Mouse (Mus musculus) brown adipose tissue, adult 24 weeks (tissue): ENCODE data around the gene Adora1. TPM values are rescaled to one million over a fixed set of nuclear protein-coding genes. Genes with fewer than 3 reads are reported as not detected.

ENCODE experiments used
- H3K27ac ChIP-seq: fragments of 200-500 bp; replicated peaks from 2 replicates; pipeline ENCODE4 v1.5.1; 2012; ENCODE audit warnings: low read depth, mild to moderate bottlenecking, low read length
- H3K4me1 ChIP-seq: fragments of 200-500 bp; 2 replicates; pipeline ENCODE4 v1.6.1; 2012; ENCODE audit warnings: low read length, mixed read lengths; ENCODE audit not compliant: control insufficient read depth, insufficient read depth, insufficient read length
- H3K4me3 ChIP-seq: fragments of 200-500 bp; 2 replicates; pipeline ENCODE4 v1.5.1; 2012; ENCODE audit warnings: low read depth, mild to moderate bottlenecking, low read length, moderate library complexity; ENCODE audit not compliant: insufficient read depth
- polyA plus RNA-seq: library from polyadenylated mRNA; stranded (reverse); fragments of >200 nt; gene quantifications from 2 replicates; pipeline ENCODE4 v1.2.4, GENCODE M21; 2012; ENCODE audit not compliant: missing spikeins, insufficient read depth, insufficient read length

Adora1 gene
- polyA plus RNA-seq, 1 experiment, result 67.9 TPM

DNA sequence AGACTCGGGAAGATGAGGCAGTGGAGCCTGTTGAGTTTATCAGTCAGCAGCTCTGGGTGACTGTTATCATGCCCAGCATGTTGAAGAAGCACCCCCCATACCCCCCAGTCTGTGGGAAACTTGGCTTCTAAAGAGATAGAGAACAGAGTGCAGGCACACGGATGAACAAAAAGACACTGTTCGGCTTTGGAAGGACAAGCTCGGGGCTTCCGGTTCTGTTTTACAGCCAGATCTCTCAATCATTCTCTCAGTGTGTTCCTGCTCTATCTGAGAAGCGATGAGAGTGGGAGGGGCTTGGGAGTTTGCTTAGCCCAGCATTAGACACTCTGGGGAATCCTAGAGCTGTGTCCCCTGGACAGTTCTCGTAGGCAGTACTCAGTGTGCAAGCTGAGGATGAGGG lies 21.8 kb downstream of the Adora1 start:
- peaks cover 11% of the 10 kb centered on the region; the same call in 1 of the 2 replicates for H3K4me1 ChIP-seq
- no peak overlapping the region for H3K27ac ChIP-seq
- no peak overlapping the region for H3K4me3 ChIP-seq

- H3K27ac ChIP-seq, result no peak overlapping the region
- H3K4me1 ChIP-seq, result peaks cover 11% of the 10 kb centered on the region; the same call in 1 of the 2 replicates
- H3K4me3 ChIP-seq, result no peak overlapping the region
Observed at GRCm38 (mm10) chr1:134212351-134212750, 22.9 kb downstream of the Adora1 start.

DNA sequence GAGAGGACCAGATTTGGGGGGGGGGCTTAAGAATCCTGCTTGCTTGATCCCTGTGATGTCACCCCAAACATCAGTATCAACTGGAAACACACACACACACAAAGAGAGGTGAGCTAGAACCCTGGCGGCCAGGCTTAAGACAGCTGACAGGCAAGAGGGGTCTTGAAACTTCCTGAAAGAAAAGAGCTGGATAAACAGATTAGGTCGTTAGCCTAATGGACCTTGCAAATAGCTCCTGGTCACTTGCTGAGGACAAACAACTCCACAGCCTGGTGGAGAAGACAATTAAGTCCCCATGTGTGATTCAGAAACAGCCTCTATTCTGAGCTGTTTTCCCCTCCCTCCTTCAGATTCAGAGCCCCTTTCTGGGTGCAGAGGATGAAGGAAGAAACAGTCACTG lies 23.6 kb downstream of the Adora1 start:
- Histone ChIP-seq H3K4me1 (peaks cover 11% of the 10 kb centered on the region; the same call in 1 of the 2 replicates), H3K27ac (no peak overlapping the region), H3K4me3 (no peak overlapping the region)

GRCm38 (mm10) chr1:134211043-134211442 lies 24.2 kb downstream of the Adora1 start:
- peaks cover 11% of the 10 kb centered on the region; the same call in 1 of the 2 replicates for H3K4me1 ChIP-seq
- H3K4me3 ChIP-seq, result no peak overlapping the region
- no peak overlapping the region for H3K27ac ChIP-seq

DNA sequence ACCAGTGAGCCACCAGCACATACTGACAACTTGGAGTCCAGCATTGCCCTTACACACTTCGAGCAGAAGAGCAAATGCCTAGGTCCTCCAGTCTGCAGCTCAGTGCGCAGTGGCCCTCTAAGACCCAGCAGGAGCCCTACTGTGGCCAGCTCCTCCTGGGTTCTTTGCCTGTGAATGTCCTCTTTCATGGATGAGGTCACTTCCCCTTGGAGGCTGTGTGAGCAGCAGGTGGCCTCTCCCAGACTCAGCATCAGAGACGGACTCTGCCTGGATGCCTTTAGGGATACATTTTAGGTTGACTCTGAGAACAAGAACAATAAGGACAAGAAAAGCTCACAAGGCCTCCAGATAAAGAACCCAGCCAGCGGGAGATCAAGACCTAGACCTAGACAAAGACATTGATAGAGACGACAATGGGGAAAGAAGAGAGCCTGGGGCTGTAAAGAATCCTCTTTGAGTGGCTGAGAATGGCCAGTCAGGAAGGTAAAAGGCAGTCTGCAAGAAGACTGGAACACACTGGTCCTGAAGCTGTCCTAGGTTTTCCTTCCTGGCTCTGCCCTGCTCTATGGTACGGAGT lies 25.0 kb downstream of the Adora1 start:
- Histone ChIP-seq H3K4me1 (peaks cover 11% of the 10 kb centered on the region; the same call in 1 of the 2 replicates), H3K27ac (no peak overlapping the region)

GRCm38 (mm10) chr1:134206085-134206484 lies 29.1 kb downstream of the Adora1 start:
- Histone ChIP-seq H3K4me1 (peaks cover 13% of the 10 kb centered on the region), H3K4me3 (no peak overlapping the region), H3K27ac (no peak overlapping the region)

More for the DNA sequence above, 25.0 kb downstream of the Adora1 start:
- no peak overlapping the region for H3K4me3 ChIP-seq

DNA sequence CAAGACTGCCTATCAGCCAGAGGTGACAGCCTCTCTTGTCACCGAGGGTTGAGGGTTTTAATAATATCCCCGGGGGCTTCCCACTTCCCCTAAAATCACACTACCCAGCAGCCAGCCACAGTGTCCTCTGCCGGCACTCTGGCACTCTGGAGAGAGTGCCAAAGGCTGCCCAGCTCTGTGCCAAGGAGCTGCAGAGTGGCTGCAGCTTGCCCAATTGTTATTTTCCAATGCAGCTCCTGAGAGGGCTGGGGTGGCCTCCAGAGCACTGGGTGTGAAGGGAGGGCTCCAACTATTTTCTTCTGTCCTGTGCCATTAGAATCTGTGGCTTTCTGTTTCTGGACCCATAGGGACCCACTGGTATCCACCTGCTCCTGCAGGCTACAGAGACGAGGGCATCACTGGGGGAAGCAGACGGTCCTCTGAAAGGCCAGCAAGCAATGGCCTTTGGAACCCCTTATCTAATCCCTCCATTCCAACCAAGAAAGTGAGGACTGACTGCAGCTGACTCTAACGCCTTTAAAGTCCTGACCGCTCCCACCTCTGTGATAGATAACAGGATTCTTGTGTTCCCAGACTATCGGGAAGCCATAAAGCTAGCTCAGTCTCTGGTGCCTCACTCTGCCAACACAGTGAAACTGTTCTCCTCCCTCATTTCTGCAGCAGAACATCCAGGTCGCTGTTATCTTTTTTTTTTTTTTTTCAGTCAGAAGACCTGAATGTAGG lies 29.8 kb downstream of the Adora1 start:
- no peak overlapping the region for H3K4me3 ChIP-seq
- H3K4me1 ChIP-seq, result peaks cover 8% of the 10 kb centered on the region
- H3K27ac ChIP-seq, result peak overlapping the region; percentile 15; the same call in 1 of the 2 replicates

DNA sequence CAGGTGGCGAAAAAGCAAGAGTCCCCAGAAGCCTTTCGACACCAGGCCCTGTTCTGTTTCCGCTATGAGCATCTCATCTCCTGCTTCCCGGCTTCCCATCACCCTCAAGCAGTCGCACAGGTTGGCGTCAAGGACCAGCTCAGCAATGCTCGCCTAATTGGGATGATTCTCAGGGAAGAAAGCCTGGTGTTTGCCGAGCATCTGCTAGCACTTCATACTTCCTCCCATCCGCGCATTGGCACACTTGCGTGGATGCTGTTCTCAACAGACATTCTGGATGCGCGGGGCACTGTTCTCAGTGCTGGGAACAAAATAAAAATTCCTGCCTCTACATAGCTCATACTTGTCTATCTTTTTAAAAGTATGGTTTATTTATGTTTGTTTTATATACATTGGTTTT lies 31.0 kb downstream of the Adora1 start:
- Histone ChIP-seq H3K4me1 (peaks cover 7% of the 10 kb centered on the region), H3K4me3 (no peak overlapping the region), H3K27ac (no peak overlapping the region; the same call in 1 of the 2 replicates)

GRCm38 (mm10) chr1:134201751-134202420 lies 33.3 kb downstream of the Adora1 start:
- H3K4me3 ChIP-seq, result no peak overlapping the region
- H3K27ac ChIP-seq, result no peak overlapping the region
- peaks cover 3% of the 10 kb centered on the region for H3K4me1 ChIP-seq

DNA sequence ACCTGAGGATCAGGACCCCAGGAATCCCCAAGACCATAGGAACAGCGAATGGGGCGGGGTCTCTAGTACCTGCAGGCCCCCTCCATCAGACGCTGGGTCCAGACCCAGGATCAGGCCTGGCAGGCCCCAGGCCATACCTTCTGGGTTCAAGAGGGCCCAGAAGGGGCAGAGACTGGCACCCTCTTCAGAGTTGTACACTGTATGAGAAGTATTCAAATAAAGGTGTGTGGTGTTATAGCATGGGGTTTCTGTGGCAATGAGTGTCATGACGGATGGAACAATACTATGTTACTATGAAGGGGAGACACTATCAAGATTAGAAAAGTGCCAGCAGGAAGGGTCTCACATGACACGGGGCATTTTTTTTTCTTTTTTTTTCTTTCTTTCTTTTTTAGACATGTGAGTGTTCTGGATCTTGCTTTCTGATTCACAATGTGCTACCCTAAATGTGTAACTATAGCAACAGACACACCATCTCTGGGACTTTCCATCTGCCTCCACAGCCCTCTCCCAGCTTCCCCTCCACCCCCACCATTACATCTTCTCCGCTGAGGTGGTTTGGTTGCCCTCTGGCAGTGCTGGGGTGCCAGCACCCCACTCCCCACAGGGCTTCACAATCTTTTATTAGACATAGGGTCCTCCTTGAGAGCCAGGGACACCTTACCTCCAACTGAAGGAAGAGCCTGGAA lies 34.1 kb downstream of the Adora1 start:
- Histone ChIP-seq H3K4me1 (peaks cover 5% of the 10 kb centered on the region), H3K4me3 (no peak overlapping the region), H3K27ac (no peak overlapping the region)

- Histone ChIP-seq H3K4me1 (peaks cover 6% of the 10 kb centered on the region), H3K27ac (no peak overlapping the region), H3K4me3 (no peak overlapping the region)
Observed at GRCm38 (mm10) chr1:134200481-134200880, 34.8 kb downstream of the Adora1 start.

DNA sequence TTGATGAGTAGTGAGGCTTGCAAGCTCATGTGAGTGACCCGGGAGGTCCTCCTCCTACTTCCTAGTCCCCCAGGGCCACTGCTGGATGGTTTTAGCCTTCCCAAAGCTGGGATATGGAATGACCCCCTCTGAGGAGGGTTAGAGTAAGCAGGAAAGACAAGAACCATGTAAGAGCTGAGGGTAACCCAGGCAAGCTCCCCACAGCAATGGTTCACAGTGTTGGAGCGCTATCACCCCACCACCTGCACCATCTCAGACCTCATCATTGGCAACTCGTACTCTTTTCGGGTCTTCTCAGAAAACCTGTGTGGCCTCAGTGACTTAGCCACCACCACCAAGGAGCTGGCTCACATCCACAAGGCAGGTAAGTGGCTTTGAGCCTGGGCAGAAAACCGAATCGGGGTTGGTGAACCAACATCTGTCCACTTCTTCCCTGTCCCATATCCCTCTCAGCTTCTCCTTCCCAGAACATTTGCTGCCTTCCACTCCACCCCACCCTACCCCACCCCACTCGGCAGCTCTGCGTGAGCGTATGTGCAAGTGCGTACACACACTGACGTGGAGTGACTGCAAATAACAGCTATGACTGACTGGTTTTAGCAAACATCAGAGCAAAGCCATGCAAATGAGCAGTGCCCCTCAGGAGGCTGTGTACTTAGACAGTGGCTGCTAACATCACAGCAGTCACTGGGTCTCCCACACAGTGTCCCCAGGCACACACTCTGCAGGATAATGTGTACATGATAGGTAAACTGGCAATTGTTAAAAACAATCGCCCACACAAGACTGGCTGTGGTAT lies 36.8 kb downstream of the Adora1 start:
- Histone ChIP-seq H3K4me3 (no peak overlapping the region), H3K27ac (no peak overlapping the region), H3K4me1 (peaks cover 3% of the 10 kb centered on the region; the same call in 1 of the 2 replicates)

DNA sequence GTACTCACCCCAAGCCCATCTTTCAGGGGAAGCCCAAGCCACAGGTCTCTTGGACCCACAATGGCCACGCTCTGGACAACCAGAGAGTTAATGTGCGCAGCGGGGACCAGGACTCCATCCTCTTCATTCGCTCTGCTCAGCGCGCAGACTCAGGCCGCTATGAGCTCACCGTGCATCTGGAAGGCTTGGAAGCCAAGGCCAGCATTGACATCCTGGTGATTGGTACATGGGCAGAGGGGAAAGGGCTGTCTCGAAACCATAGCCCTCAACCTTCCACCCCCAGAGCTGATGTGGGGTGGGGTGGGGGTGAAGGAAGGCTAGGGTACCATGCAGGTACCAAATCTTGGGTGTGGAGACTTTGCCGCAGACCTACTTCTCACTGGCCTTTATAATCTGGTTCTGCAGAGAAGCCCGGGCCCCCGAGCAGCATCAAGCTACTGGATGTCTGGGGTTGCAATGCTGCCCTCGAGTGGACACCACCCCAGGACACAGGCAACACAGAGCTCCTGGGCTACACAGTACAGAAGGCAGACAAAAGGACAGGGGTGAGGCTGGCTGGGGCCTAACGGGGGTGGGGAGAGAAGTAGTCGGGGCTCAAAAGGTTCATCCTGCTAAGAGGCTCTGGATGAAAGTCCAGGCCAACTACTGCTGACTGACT lies 37.8 kb downstream of the Adora1 start:
- Histone ChIP-seq H3K4me1 (peaks cover 3% of the 10 kb centered on the region; the same call in 1 of the 2 replicates), H3K4me3 (no peak overlapping the region), H3K27ac (no peak overlapping the region)

DNA sequence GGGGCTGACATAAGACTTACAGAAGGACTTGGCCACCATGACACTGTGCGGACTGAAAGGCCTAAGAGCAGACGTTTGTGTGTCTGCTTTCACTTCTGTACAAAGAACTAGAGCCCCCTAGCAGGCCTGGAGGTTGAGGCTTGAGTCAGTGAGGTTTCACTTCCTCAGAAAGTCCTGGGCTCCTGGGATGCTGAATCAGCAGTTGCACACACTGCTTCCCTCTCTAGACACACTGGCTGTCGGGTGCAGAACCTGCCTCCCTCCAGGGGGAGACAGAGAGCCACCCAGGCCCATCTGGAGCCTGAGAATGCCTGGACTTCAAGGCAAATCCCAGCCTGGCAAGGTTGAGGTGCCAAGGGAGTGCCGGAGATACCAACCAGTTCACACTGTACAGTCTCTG lies 38.8 kb downstream of the Adora1 start:
- H3K27ac ChIP-seq, result no peak overlapping the region
- H3K4me1 ChIP-seq, result peaks cover 3% of the 10 kb centered on the region; the same call in 1 of the 2 replicates
- H3K4me3 ChIP-seq, result no peak overlapping the region
